19 mouse cellular contexts compared by ENCODE assay signal in genomic region chr2:37479559-37479958, GRCm38 (mm10).
"Had no signal": no experiment of that assay in that cellular context is flagged by ENCODE, and none has a peak within 500 bp of the region (broad histone marks: within the 10 kb centered on the region; RNA-seq: fewer than 3 reads in every experiment).

No protein-coding gene starts in this region.

- H3K27me3 ChIP-seq: liver, embryonic 15.5 days; megakaryocyte, embryonic 14.5 days; midbrain, embryonic 13.5 days; midbrain, embryonic 15.5 days; neural tube, embryonic 13.5 days; neural tube, embryonic 15.5 days had no signal

- DNase-seq: lung, adult 18-20 months; lung, embryonic 14.5 days; lung, postnatal 10 days; lung, postnatal 4 days; retina, postnatal 1 day; right cerebral cortex, adult 18-20 months; right cerebral cortex, postnatal 25 days; right cerebral cortex, postnatal 4 days; spleen, adult 18-20 months; thymus, adult 18-20 months; thymus, postnatal 14 days; thymus, postnatal 36 days had no signal

- H3K4me1 ChIP-seq: midbrain, embryonic 13.5 days; midbrain, embryonic 15.5 days; neural tube, embryonic 13.5 days; neural tube, embryonic 15.5 days had no signal

- H3K9ac ChIP-seq: liver, embryonic 15.5 days; lung, embryonic 14.5 days; midbrain, embryonic 13.5 days; midbrain, embryonic 15.5 days; neural tube, embryonic 13.5 days; neural tube, embryonic 15.5 days had no signal

- ATAC-seq: midbrain, embryonic 13.5 days; midbrain, embryonic 15.5 days had no signal

- H3K4me3 ChIP-seq: liver, embryonic 15.5 days; megakaryocyte, embryonic 14.5 days; midbrain, embryonic 13.5 days; midbrain, embryonic 15.5 days; neural tube, embryonic 13.5 days; neural tube, embryonic 15.5 days had no signal

- H3K9me3 ChIP-seq: liver, embryonic 15.5 days; megakaryocyte, embryonic 14.5 days; midbrain, embryonic 13.5 days; midbrain, embryonic 15.5 days; neural tube, embryonic 15.5 days had no signal

- H3K4me2 ChIP-seq: lung, embryonic 14.5 days; midbrain, embryonic 11.5 days; midbrain, embryonic 13.5 days; midbrain, embryonic 15.5 days; neural tube, embryonic 13.5 days; neural tube, embryonic 15.5 days had no signal

- H3K27ac ChIP-seq: liver, embryonic 15.5 days; midbrain, embryonic 13.5 days; midbrain, embryonic 15.5 days; neural tube, embryonic 13.5 days; neural tube, embryonic 15.5 days had no signal
